Mouse (Mus musculus) lung, postnatal 0 days (tissue): Measurements from ENCODE around the gene Rsrc1. TPM values are rescaled to one million over a fixed set of nuclear protein-coding genes. Genes with fewer than 3 reads are reported as not detected.
"Not testable (repeated sequence)": the region's sequence is repeated elsewhere in the genome, so short reads cannot be mapped to it uniquely, and the experiment has no call there.

Experiments
- ATAC-seq: fragments of 200-750 bp; cut with Nextera tagmentation; 2 replicates; pipeline ENCODE4 v1.8.0; 2017; ENCODE audit warnings: moderate library complexity
- DNase-seq: peaks from one replicate; pipeline ENCODE4 v3.0.0-alpha.2; 2016; ENCODE audit warnings: low spot score
- H3K27ac ChIP-seq: fragments of 300-500 bp; sonication (generic); 2 replicates; pipeline ENCODE4 v1.5.1; 2014; ENCODE audit warnings: antibody characterized with exemption, mild to moderate bottlenecking, low read length, mixed read lengths
- H3K27me3 ChIP-seq: fragments of 300-500 bp; sonication (generic); replicated peaks from 2 replicates; pipeline ENCODE4 v1.6.1; 2014; ENCODE audit warnings: low read length, mixed read lengths; ENCODE audit not compliant: insufficient read depth
- H3K36me3 ChIP-seq: fragments of 300-500 bp; sonication (generic); 2 replicates; pipeline ENCODE4 v1.6.1; 2014; ENCODE audit warnings: low read length, mixed read lengths; ENCODE audit not compliant: insufficient read depth
- H3K4me1 ChIP-seq: fragments of 300-500 bp; sonication (generic); 2 replicates; pipeline ENCODE4 v1.6.1; 2014; ENCODE audit warnings: antibody characterized with exemption, low read depth, low read length, mixed read lengths; ENCODE audit not compliant: insufficient read depth
- H3K4me2 ChIP-seq: fragments of 300-500 bp; sonication (generic); replicated peaks from 2 replicates; pipeline ENCODE4 v1.6.1; 2014; ENCODE audit warnings: low read depth, mild to moderate bottlenecking, low read length, moderate library complexity, mixed read lengths
- H3K4me3 ChIP-seq: fragments of 300-500 bp; sonication (generic); 2 replicates; pipeline ENCODE4 v1.5.1; 2014; ENCODE audit warnings: low read depth, low read length
- H3K9ac ChIP-seq: fragments of 300-500 bp; sonication (generic); replicated peaks from 2 replicates; pipeline ENCODE4 v1.6.1; 2014; ENCODE audit warnings: low read depth, mild to moderate bottlenecking
- H3K9me3 ChIP-seq: fragments of 300-500 bp; sonication (generic); 2 replicates; pipeline ENCODE4 v1.6.1; 2016; ENCODE audit warnings: low read length, mixed read lengths
- CTCF ChIP-seq: IDR thresholded peaks from 2 replicates; pipeline ENCODE4 v1.5.1; 2016; ENCODE audit warnings: antibody characterized with exemption, mild to moderate bottlenecking
- EP300 ChIP-seq: IDR thresholded peaks from 2 replicates; pipeline ENCODE4 v1.6.1; 2016; ENCODE audit warnings: antibody characterized with exemption, mild to moderate bottlenecking, control low read depth
- WGBS: fragments of 180-500 bp; shearing (Covaris S2); extraction: QIAGEN DNeasy Blood & Tissue Kit; methylation state at CpG from one replicate; pipeline ENCODE4 v1.1.7; 2014; 5-methylcytosine and 5-hydroxymethylcytosine counted together
- polyA plus RNA-seq: library from polyadenylated mRNA; unstranded; fragments of >200 nt; fragmentation: Nextera tagmentation; extraction: Ambion mirVana; gene quantifications from 2 replicates; pipeline ENCODE4 v1.2.1, GENCODE M21; 2015

Gene Rsrc1
- polyA plus RNA-seq, 1 experiment from 2014 or later: 15.7 TPM

- Histone ChIP-seq H3K27me3 (no peaks in the 10 kb centered on the region), H3K9me3 (no peaks in the 10 kb centered on the region), H3K9ac (no peak overlapping the region), H3K4me1 (no peaks in the 10 kb centered on the region), H3K4me2 (no peak overlapping the region), H3K36me3 (no peaks in the 10 kb centered on the region), H3K27ac (no peak overlapping the region), H3K4me3 (no peak overlapping the region)
- TF ChIP-seq CTCF (no peak), EP300 (no peak)
- WGBS: 94% methylated on average over 2 of the region's 2 CpGs
- DNase-seq: no peak
- ATAC-seq: no peak
These were observed 78.6 kb downstream of the Rsrc1 start for GRCm38 (mm10) chr3:67059755-67060154.

GRCm38 (mm10) chr3:67070575-67071488 is 89.6 kb downstream of the Rsrc1 start:
- no peaks in the 10 kb centered on the region for H3K36me3 ChIP-seq
- no peak for ATAC-seq
- no peaks in the 10 kb centered on the region for H3K4me1 ChIP-seq
- TF ChIP-seq EP300 (no peak), CTCF (no peak)
- no peaks in the 10 kb centered on the region for H3K9me3 ChIP-seq
- H3K27ac ChIP-seq: no peak overlapping the region
- no peaks in the 10 kb centered on the region for H3K27me3 ChIP-seq
- H3K9ac ChIP-seq: no peak overlapping the region
- H3K4me3 ChIP-seq: no peak overlapping the region
- DNase-seq: no peak
- H3K4me2 ChIP-seq: no peak overlapping the region
- 66% methylated on average over 11 of the region's 11 CpGs for WGBS

- not testable (repeated sequence) for H3K27ac ChIP-seq, H3K9me3 ChIP-seq, H3K4me3 ChIP-seq, DNase-seq, ATAC-seq, H3K4me2 ChIP-seq, H3K27me3 ChIP-seq, H3K36me3 ChIP-seq, H3K4me1 ChIP-seq, H3K9ac ChIP-seq
These were observed 92.5 kb downstream of the Rsrc1 start for GRCm38 (mm10) chr3:67073653-67074052.

GRCm38 (mm10) chr3:67075484-67075883 is 94.3 kb downstream of the Rsrc1 start:
- ATAC-seq: no peak
- no peaks in the 10 kb centered on the region for H3K4me1 ChIP-seq
- no peaks in the 10 kb centered on the region for H3K27me3 ChIP-seq
- WGBS: 85% methylated on average over 2 of the region's 2 CpGs
- DNase-seq: no peak
- no peak overlapping the region for H3K9ac ChIP-seq
- no peak overlapping the region for H3K4me3 ChIP-seq
- H3K4me2 ChIP-seq: no peak overlapping the region
- no peak for TF ChIP-seq EP300
- no peak for TF ChIP-seq CTCF
- no peak overlapping the region for H3K27ac ChIP-seq
- no peaks in the 10 kb centered on the region for H3K36me3 ChIP-seq
- no peaks in the 10 kb centered on the region for H3K9me3 ChIP-seq

DNA sequence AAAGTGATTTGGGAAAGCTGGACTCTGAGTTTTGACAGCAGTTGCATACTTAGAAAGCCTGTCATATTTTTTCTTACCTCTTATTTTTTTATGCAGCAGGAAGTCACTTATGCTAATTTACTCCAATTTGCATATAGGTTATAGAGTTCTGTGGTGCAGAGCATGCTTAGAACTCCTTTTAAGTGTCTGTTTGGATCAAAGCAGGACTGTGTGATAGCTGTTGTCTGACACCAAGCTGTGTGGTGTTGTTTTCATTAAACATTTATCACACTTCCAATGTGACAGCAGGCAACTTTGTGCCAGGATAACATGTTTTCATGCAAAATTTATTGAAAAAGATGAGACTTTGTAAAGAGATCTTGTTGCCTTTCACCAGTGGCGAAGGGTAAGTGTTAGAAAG is 103.6 kb downstream of the Rsrc1 start:
- Histone ChIP-seq H3K9me3 (no peaks in the 10 kb centered on the region), H3K27ac (no peak overlapping the region), H3K4me3 (no peak overlapping the region), H3K27me3 (no peaks in the 10 kb centered on the region), H3K4me2 (no peak overlapping the region), H3K9ac (no peak overlapping the region), H3K4me1 (no peaks in the 10 kb centered on the region), H3K36me3 (no peaks in the 10 kb centered on the region)
- WGBS: 94% methylated on average over 1 of the region's 1 CpGs
- TF ChIP-seq CTCF (no peak), EP300 (no peak)
- ATAC-seq (no peak), DNase-seq (no peak)

DNA sequence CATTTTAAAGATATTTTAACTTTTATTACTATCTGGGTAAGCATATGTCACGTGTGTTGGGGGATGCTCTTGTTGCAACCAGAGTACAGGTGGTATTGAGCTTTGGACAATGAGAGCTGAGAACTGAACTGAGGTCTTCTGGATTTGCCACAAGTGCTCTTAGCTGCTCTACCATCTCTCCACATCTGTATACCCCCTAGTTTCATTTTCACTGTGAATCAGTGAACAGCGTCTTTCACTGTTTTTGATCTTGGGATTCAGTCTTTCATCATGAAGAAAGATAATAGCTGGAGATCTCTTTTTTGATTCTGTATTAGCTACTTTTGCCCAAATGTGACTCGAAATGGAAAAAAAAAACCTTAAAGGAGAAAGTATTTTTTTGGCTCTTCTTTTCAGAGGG is 127.2 kb downstream of the Rsrc1 start:
- WGBS: 89% methylated on average over 3 of the region's 3 CpGs
- no peak overlapping the region for H3K27ac ChIP-seq
- H3K4me3 ChIP-seq: no peak overlapping the region
- no peak for TF ChIP-seq CTCF
- no peak for TF ChIP-seq EP300
- ATAC-seq (no peak), DNase-seq (no peak)
- H3K27me3 ChIP-seq: no peaks in the 10 kb centered on the region
- no peaks in the 10 kb centered on the region for H3K36me3 ChIP-seq
- no peaks in the 10 kb centered on the region for H3K9me3 ChIP-seq
- no peak overlapping the region for H3K4me2 ChIP-seq
- no peak overlapping the region for H3K9ac ChIP-seq
- H3K4me1 ChIP-seq: no peaks in the 10 kb centered on the region
